Mouse (Mus musculus): ENCODE results near the gene Ceacam2. TPM values are rescaled to one million over a fixed set of nuclear protein-coding genes. Genes with fewer than 3 reads are reported as not detected.
"Not testable (repeated sequence)": the region's sequence is repeated elsewhere in the genome, so short reads cannot be mapped to it uniquely, and the experiment has no call there.

Ceacam2 gene
- polyA plus RNA-seq, 1 experiment from 2014 or later, result not detected

DNA sequence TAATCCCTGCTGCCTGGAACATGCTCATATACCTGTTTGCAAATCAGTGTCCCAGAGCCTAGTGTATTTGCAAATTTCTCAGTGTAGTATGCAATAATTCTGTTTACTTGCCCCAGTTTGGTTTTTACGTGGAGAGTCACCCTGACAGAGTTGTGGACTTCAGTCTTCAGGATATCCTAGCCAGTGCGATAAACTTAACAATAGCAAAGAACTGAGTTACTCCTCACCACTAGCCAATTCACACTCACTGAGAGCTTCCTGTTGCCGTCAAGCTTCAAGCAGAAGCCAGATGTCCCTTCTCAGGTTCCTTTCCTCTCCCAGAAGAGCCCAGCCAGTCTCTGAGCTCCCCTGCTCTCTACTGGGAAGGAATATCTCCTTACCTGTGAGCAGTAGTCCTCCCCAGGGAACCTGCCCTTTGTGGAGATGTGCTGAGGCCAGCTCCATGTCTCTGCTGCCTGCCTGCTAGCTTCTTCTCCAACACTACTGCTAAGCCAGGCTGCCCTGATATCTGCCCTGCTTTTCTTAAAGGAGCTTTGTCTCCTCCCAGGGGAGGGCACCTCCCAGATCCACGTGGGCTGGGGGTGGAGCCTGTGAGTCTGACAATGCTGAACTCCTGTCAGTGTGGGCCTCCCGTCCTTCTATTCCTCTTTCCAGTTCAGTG is 62.4 kb downstream of the Ceacam2 start, which contains the start of gene Ceacam1:
TSS of gene Ceacam1 (minus strand) at position 513 of the 661 bp plus-strand sequence.
- H3K4me3 ChIP-seq (ENCODE audit: low read depth, low read length); H3K4me2 ChIP-seq (replicated peaks; ENCODE audit: low read depth, low read length); H3K36me3 ChIP-seq (ENCODE audit: control insufficient read depth, insufficient read depth, low read length); ATAC-seq (ENCODE audit: low FRiP score); H3K9me3 ChIP-seq (ENCODE audit: control insufficient read depth, low read length); H3K4me1 ChIP-seq (replicated peaks; ENCODE audit: control insufficient read depth, insufficient read depth, low read length); H3K27ac ChIP-seq (ENCODE audit: low read depth, low read length); H3K9ac ChIP-seq (ENCODE audit: low read depth, low read length); H3K27me3 ChIP-seq (ENCODE audit: control insufficient read depth, insufficient read depth, low read length): not testable (repeated sequence)
- 45% methylated on average over 5 of the region's 5 CpGs for WGBS
- DNase-seq (ENCODE audit: low spot score), result peak; percentile 25

DNA sequence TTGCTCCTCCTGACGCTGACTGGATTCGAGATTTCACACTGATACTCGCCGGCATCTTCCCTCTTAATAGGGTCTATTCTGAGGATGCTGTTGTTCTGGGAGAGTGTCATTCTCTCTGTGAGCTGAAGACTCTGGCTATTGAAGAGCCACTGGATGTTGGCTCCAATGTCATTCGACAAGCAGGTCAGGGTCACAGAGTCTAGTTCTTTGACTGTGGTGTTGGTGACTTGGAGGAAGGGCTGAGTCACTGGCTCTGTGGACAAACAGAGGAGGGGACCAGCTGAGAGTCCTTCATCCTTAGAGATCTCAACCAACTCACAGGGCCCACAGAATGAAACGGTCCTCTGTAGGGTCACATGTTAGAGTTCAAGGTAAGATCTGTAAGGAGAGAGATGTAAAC is 67.8 kb downstream of the Ceacam2 start:
- ATAC-seq (ENCODE audit: low FRiP score); H3K4me2 ChIP-seq (replicated peaks; ENCODE audit: low read depth, low read length); H3K36me3 ChIP-seq (ENCODE audit: control insufficient read depth, insufficient read depth, low read length); H3K9ac ChIP-seq (ENCODE audit: low read depth, low read length); H3K27me3 ChIP-seq (ENCODE audit: control insufficient read depth, insufficient read depth, low read length); H3K27ac ChIP-seq (ENCODE audit: low read depth, low read length); H3K4me1 ChIP-seq (replicated peaks; ENCODE audit: control insufficient read depth, insufficient read depth, low read length); H3K4me3 ChIP-seq (ENCODE audit: low read depth, low read length); DNase-seq (ENCODE audit: low spot score); H3K9me3 ChIP-seq (ENCODE audit: control insufficient read depth, low read length): not testable (repeated sequence)
- WGBS, result 70% methylated on average over 6 of the region's 6 CpGs

Other genes with a start within 250 kb of the Ceacam2 start
- gene Pafah1b3, start 241.9 kb downstream of the Ceacam2 start, polyA plus RNA-seq (2014; fragmentation: Nextera tagmentation; extraction: Ambion mirVana), result 335 and 344 TPM in 2 replicates
- 0.86 and 1.3 TPM in 2 replicates for gene Prr19, start 238.4 kb downstream of the Ceacam2 start, polyA plus RNA-seq (2014; fragmentation: Nextera tagmentation; extraction: Ambion mirVana)
- 9.9 and 10.6 TPM in 2 replicates for gene Tmem145, start 233.8 kb downstream of the Ceacam2 start, polyA plus RNA-seq (2014; fragmentation: Nextera tagmentation; extraction: Ambion mirVana)
- 10.9 and 11.3 TPM in 2 replicates for gene Megf8, start 222.7 kb downstream of the Ceacam2 start, polyA plus RNA-seq (2014; fragmentation: Nextera tagmentation; extraction: Ambion mirVana)
- not detected in 2 replicates for gene Cnfn, start 170.1 kb downstream of the Ceacam2 start, polyA plus RNA-seq (2014; fragmentation: Nextera tagmentation; extraction: Ambion mirVana)
- 2.6 and 3.3 TPM in 2 replicates for gene Lipe, start 141.1 kb downstream of the Ceacam2 start, polyA plus RNA-seq (2014; fragmentation: Nextera tagmentation; extraction: Ambion mirVana)
- 0.28 TPM in 1 of 2 replicates, not detected in the other for gene Cxcl17, start 127.0 kb downstream of the Ceacam2 start, polyA plus RNA-seq (2014; fragmentation: Nextera tagmentation; extraction: Ambion mirVana)
- gene Ceacam1, start 62.3 kb downstream of the Ceacam2 start, polyA plus RNA-seq (2014; fragmentation: Nextera tagmentation; extraction: Ambion mirVana), result 0.74 and 1.4 TPM in 2 replicates
- not detected in 2 replicates for gene Erich4, start 76.0 kb upstream of the Ceacam2 start, polyA plus RNA-seq (2014; fragmentation: Nextera tagmentation; extraction: Ambion mirVana)
- gene Dmac2, start 79.6 kb upstream of the Ceacam2 start, polyA plus RNA-seq (2014; fragmentation: Nextera tagmentation; extraction: Ambion mirVana), result 25.1 and 25.5 TPM in 2 replicates
- 0.36 and 0.91 TPM in 2 replicates for gene B3gnt8, start 86.8 kb upstream of the Ceacam2 start, polyA plus RNA-seq (2014; fragmentation: Nextera tagmentation; extraction: Ambion mirVana)
- gene Bckdha, start 119.1 kb upstream of the Ceacam2 start, polyA plus RNA-seq (2014; fragmentation: Nextera tagmentation; extraction: Ambion mirVana), result 32.9 and 35.2 TPM in 2 replicates
- gene Exosc5, start 119.3 kb upstream of the Ceacam2 start, polyA plus RNA-seq (2014; fragmentation: Nextera tagmentation; extraction: Ambion mirVana), result 48.1 and 49.9 TPM in 2 replicates
- gene Tmem91, start 135.3 kb upstream of the Ceacam2 start, polyA plus RNA-seq (2014; fragmentation: Nextera tagmentation; extraction: Ambion mirVana), result 1.6 and 2.2 TPM in 2 replicates
- gene B9d2, start 140.9 kb upstream of the Ceacam2 start, polyA plus RNA-seq (2014; fragmentation: Nextera tagmentation; extraction: Ambion mirVana), result 33.1 and 34.8 TPM in 2 replicates
- gene Tgfb1, start 147.1 kb upstream of the Ceacam2 start, polyA plus RNA-seq (2014; fragmentation: Nextera tagmentation; extraction: Ambion mirVana), result 1.0 and 1.1 TPM in 2 replicates
- 30.5 and 33.7 TPM in 2 replicates for gene Ccdc97, start 179.2 kb upstream of the Ceacam2 start, polyA plus RNA-seq (2014; fragmentation: Nextera tagmentation; extraction: Ambion mirVana)
- gene Hnrnpul1, start 214.9 kb upstream of the Ceacam2 start, polyA plus RNA-seq (2014; fragmentation: Nextera tagmentation; extraction: Ambion mirVana), result 68.1 and 70.1 TPM in 2 replicates
- gene Axl, start 248.8 kb upstream of the Ceacam2 start, polyA plus RNA-seq (2014; fragmentation: Nextera tagmentation; extraction: Ambion mirVana), result 15.0 and 19.4 TPM in 2 replicates